Mouse (Mus musculus): ENCODE data around the gene Cd19. TPM values are rescaled to one million over a fixed set of nuclear protein-coding genes. Genes with fewer than 3 reads are reported as not detected.
A peak's percentile ranks its signal among the peaks of the same experiment; 100 is the strongest.

The Cd19 gene
- polyA plus RNA-seq, 1 experiment from 2014 or later: not detected

DNA sequence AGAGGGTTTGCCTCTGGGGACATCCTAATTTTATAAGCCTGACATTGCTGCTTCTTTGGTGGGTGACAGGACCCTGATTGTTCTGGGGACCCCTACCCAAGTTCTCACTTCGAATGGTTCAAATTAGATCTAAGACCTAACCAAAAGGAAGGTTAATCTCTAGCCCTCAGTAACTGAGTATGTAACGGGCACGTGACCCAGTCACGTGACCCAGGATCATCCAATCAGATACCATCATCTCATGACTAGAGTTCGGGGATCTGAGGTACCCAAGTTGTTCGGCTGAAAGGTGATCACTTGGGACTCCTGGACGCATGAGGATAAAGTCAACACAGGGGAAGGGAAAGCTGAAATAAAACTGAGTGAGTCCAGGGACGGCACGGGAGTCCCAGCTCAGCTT, 41.7 kb downstream of the Cd19 start:
- ATAC-seq (ENCODE audit: low FRiP score, low read depth): no peak
- 89% methylated on average over 9 of the region's 9 CpGs for WGBS
- no peaks in the 10 kb centered on the region for H3K27me3 ChIP-seq (replicated peaks)

DNA sequence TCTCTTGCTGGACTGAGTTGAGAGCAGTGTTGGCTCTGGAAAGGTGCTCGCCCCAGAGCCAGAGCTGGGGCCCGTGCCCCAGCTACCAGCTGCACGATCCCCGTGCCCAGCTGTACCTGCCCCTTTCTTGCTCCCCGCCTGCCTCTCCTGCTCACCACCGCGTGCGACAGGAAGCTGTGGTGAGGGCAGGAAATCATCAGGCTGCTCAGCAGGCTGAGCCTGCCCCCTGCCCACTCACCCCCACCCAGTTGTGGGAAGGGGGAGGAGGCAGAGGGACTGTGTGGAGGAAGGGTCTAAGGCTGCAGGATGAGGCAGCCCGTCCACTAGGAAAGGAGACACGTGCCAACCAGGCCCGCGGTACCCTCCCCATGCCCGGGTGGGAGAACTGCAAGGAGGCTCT, 45.3 kb downstream of the Cd19 start, which contains the start of gene Lat:
Gene Lat (minus strand): TSS at position 178 of the 400 bp plus-strand sequence.
- WGBS: 84% methylated on average over 13 of the region's 13 CpGs
- Histone ChIP-seq H3K27me3 (replicated peaks) (no peaks in the 10 kb centered on the region), H3K4me1 (no peaks in the 10 kb centered on the region), H3K36me3 (peaks cover 61% of the 10 kb centered on the region), H3K4me2 (replicated peaks) (no peak within 1 kb of the TSS), H3K9ac (0 out of 2 replicates have a peak within 1 kb of the TSS, but pooled peaks have one; percentile 13), H3K9me3 (no peaks in the 10 kb centered on the region), H3K27ac (no peak within 1 kb of the TSS), H3K4me3 (no peak within 1 kb of the TSS)
- ATAC-seq (ENCODE audit: low FRiP score, low read depth): no peak

More for the DNA sequence above, 41.7 kb downstream of the Cd19 start:
- Histone ChIP-seq H3K4me1 (peaks cover 18% of the 10 kb centered on the region), H3K9ac (no peak overlapping the region), H3K27ac (no peak overlapping the region), H3K9me3 (no peaks in the 10 kb centered on the region), H3K36me3 (peaks cover 61% of the 10 kb centered on the region), H3K4me3 (no peak overlapping the region), H3K4me2 (replicated peaks) (no peak overlapping the region)

DNA sequence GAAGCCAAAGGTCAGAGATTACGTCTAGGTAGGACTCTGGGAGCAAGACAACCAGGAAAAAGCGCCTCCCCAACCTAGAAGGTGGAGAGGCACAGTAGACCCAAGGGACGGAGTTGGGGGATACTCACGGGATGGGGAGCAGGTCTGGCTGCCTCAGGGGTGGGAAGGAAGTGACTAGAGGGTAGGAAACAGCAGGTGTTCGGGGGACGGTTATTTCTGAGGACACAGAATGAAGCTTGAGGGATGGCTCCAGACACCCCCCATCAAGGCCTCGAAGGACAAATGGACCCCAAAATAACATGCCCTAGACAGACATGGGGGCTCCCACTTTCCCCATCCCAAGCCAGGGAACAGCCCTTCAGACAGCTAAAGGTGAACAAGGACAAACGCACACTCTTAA, 46.3 kb downstream of the Cd19 start:
- H3K36me3 ChIP-seq: peaks cover 56% of the 10 kb centered on the region
- H3K4me3 ChIP-seq: no peak overlapping the region
- no peaks in the 10 kb centered on the region for H3K4me1 ChIP-seq
- no peak overlapping the region for H3K4me2 ChIP-seq (replicated peaks)
- H3K27me3 ChIP-seq (replicated peaks): no peaks in the 10 kb centered on the region
- no peak overlapping the region for H3K9ac ChIP-seq
- H3K27ac ChIP-seq: no peak overlapping the region
- WGBS: 91% methylated on average over 8 of the region's 8 CpGs
- ATAC-seq (ENCODE audit: low FRiP score, low read depth): no peak
- no peaks in the 10 kb centered on the region for H3K9me3 ChIP-seq

DNA sequence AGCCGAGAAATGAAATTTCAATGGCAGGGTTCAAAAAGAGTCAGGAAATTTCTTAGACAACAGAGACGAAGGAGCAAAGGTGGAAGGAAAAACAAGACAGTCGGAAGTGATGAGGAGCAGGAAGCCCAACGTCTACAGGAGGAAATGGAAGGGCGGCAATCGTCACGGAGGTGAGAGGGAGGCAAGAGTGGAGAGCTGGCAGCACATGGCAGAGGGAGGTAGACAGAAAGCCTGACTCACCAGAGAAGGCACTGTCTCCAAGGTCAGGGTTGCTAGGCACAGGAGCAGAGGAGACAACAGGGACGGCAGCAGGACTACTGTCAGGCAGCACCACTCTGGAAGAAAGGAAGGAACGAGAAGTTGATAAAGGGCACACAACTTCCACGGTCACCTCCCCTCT, 47.1 kb downstream of the Cd19 start:
- WGBS: 88% methylated on average over 10 of the region's 10 CpGs
- Histone ChIP-seq H3K9me3 (no peaks in the 10 kb centered on the region), H3K27me3 (replicated peaks) (no peaks in the 10 kb centered on the region), H3K9ac (no peak overlapping the region), H3K4me3 (no peak overlapping the region), H3K27ac (no peak overlapping the region), H3K36me3 (peaks cover 53% of the 10 kb centered on the region), H3K4me1 (no peaks in the 10 kb centered on the region), H3K4me2 (replicated peaks) (no peak overlapping the region)
- no peak for ATAC-seq (ENCODE audit: low FRiP score, low read depth)

DNA sequence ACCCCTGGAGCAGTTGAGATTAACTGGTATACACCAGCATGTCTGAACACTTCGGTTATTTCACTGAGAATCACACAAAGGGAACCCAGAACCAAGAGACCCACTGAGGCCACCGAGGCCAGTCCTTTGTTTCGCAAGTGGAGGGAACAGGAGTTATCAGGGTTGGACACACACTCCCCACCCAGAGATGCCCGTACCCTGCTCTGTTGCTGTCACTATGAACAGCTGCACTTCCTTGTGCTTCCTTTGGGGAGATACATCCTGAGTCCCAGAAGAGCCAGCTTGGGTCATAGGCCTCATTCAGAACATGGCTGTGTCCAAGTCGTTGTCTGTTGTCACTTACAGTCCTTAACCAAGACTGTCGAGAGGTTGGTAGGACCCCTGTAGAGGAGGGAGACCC, 51.7 kb downstream of the Cd19 start:
- no peak overlapping the region for H3K4me3 ChIP-seq
- H3K4me2 ChIP-seq (replicated peaks): no peak overlapping the region
- peaks cover 14% of the 10 kb centered on the region for H3K36me3 ChIP-seq
- H3K27ac ChIP-seq: no peak overlapping the region
- WGBS: 78% methylated on average over 6 of the region's 6 CpGs
- H3K4me1 ChIP-seq: no peaks in the 10 kb centered on the region
- H3K27me3 ChIP-seq (replicated peaks): no peaks in the 10 kb centered on the region
- no peak for ATAC-seq (ENCODE audit: low FRiP score, low read depth)
- H3K9me3 ChIP-seq: no peaks in the 10 kb centered on the region
- H3K9ac ChIP-seq: no peak overlapping the region

DNA sequence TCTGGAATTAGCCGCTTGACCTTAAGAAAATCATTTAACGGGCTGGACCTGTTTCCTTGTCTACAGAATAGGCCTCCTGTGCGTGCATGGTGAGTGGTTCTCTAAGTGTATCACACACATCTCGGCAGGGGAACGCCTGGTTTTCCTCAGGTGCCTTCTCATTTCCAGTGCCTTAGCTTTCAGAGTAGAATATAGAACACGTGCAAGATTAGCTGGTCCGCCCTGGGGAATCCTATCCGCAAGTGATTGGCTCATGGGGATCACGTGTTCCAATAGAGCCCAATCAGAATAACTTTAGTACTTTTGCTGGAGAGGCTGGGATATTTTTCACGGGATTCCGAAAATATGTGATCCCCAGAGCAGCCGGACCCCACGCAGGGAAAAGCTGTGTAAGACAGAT, 55.6 kb downstream of the Cd19 start:
- no peak for ATAC-seq (ENCODE audit: low FRiP score, low read depth)
- no peak overlapping the region for H3K4me3 ChIP-seq
- H3K27ac ChIP-seq: no peak overlapping the region
- WGBS: 80% methylated on average over 13 of the region's 13 CpGs
- peaks cover 7% of the 10 kb centered on the region; the same call in 1 of the 2 replicates for H3K36me3 ChIP-seq
- H3K9me3 ChIP-seq: no peaks in the 10 kb centered on the region
- H3K4me1 ChIP-seq: no peaks in the 10 kb centered on the region
- no peaks in the 10 kb centered on the region for H3K27me3 ChIP-seq (replicated peaks)
- no peak overlapping the region for H3K9ac ChIP-seq
- H3K4me2 ChIP-seq (replicated peaks): no peak overlapping the region

Small RNA genes lying within 50 kb of the gene (microRNA-seq; reads per million reads assigned to microRNA genes)
- not detected for gene Mir7058

Other genes with a start within 250 kb of the Cd19 start
- gene Xpo6, start 214.4 kb downstream of the Cd19 start, polyA plus RNA-seq (2016; fragmentation: Nextera tagmentation; extraction: Ambion mirVana): 66.6 and 75.4 TPM in 2 replicates
- gene Sbk1, start 142.3 kb downstream of the Cd19 start, polyA plus RNA-seq (2016; fragmentation: Nextera tagmentation; extraction: Ambion mirVana): 322 and 342 TPM in 2 replicates
- gene Lat, start 45.3 kb downstream of the Cd19 start, polyA plus RNA-seq (2016; fragmentation: Nextera tagmentation; extraction: Ambion mirVana): 1.2 and 1.7 TPM in 2 replicates
- 70.2 and 72.6 TPM in 2 replicates for gene Spns1, start 37.4 kb downstream of the Cd19 start, polyA plus RNA-seq (2016; fragmentation: Nextera tagmentation; extraction: Ambion mirVana)
- gene Nfatc2ip, start 18.2 kb downstream of the Cd19 start, polyA plus RNA-seq (2016; fragmentation: Nextera tagmentation; extraction: Ambion mirVana): 3.2 and 4.2 TPM in 2 replicates
- gene Rabep2, start 13.9 kb upstream of the Cd19 start, polyA plus RNA-seq (2016; fragmentation: Nextera tagmentation; extraction: Ambion mirVana): 26.8 TPM in 2 replicates
- 10.2 and 16.5 TPM in 2 replicates for gene Atp2a1, start 48.2 kb upstream of the Cd19 start, polyA plus RNA-seq (2016; fragmentation: Nextera tagmentation; extraction: Ambion mirVana)
- 60.5 and 62.9 TPM in 2 replicates for gene Sh2b1, start 60.5 kb upstream of the Cd19 start, polyA plus RNA-seq (2016; fragmentation: Nextera tagmentation; extraction: Ambion mirVana)
- 121 and 136 TPM in 2 replicates for gene Tufm, start 72.5 kb upstream of the Cd19 start, polyA plus RNA-seq (2016; fragmentation: Nextera tagmentation; extraction: Ambion mirVana)
- 74.7 and 81.0 TPM in 2 replicates for gene Atxn2l, start 88.5 kb upstream of the Cd19 start, polyA plus RNA-seq (2016; fragmentation: Nextera tagmentation; extraction: Ambion mirVana)
- gene Eif3c, start 151.5 kb upstream of the Cd19 start, polyA plus RNA-seq (2016; fragmentation: Nextera tagmentation; extraction: Ambion mirVana): 207 and 208 TPM in 2 replicates
- 0.27 and 0.40 TPM in 2 replicates for gene Apobr, start 170.1 kb upstream of the Cd19 start, polyA plus RNA-seq (2016; fragmentation: Nextera tagmentation; extraction: Ambion mirVana)
- 26.1 and 28.2 TPM in 2 replicates for gene Cln3, start 170.9 kb upstream of the Cd19 start, polyA plus RNA-seq (2016; fragmentation: Nextera tagmentation; extraction: Ambion mirVana)
- not detected in 2 replicates for gene Il27, start 180.1 kb upstream of the Cd19 start, polyA plus RNA-seq (2016; fragmentation: Nextera tagmentation; extraction: Ambion mirVana)
- gene Nupr1, start 216.0 kb upstream of the Cd19 start, polyA plus RNA-seq (2016; fragmentation: Nextera tagmentation; extraction: Ambion mirVana): 2.9 and 4.5 TPM in 2 replicates
- gene Sgf29, start 234.4 kb upstream of the Cd19 start, polyA plus RNA-seq (2016; fragmentation: Nextera tagmentation; extraction: Ambion mirVana): 40.0 and 53.2 TPM in 2 replicates

Measured in neural tube, embryonic 12.5 days (tissue).